Mouse (Mus musculus): ENCODE data around the gene Oprm1. TPM values are rescaled to one million over a fixed set of nuclear protein-coding genes. Genes with fewer than 3 reads are reported as not detected.
A peak's percentile ranks its signal among the peaks of the same experiment; 100 is the strongest.
"Not testable (repeated sequence)": the region's sequence is repeated elsewhere in the genome, so short reads cannot be mapped to it uniquely, and the experiment has no call there.

Gene Oprm1
- 1 to 10 TPM; 7.6 to 8.1 TPM for total RNA-seq (2021)
- long read RNA-seq, experiment 1, partial matches to known transcripts, result 0 of 2 reads
- long read RNA-seq, experiment 1, other reads (novel, unspliced or antisense), result 2 of 2 reads
- long read RNA-seq, experiment 2, partial matches to known transcripts, result 0 of 2 reads
- long read RNA-seq, experiment 2, other reads (novel, unspliced or antisense), result 2 of 2 reads

- intact Hi-C loops (cut with DNase I), result no loop called here
- no peak for DNase-seq (ENCODE audit: low spot score in 2 of 2)
Measured at GRCm38 (mm10) chr10:6758206-6758605, at the start of gene Oprm1. Oprm1 (plus strand) TSS chr10:6758506.

DNA sequence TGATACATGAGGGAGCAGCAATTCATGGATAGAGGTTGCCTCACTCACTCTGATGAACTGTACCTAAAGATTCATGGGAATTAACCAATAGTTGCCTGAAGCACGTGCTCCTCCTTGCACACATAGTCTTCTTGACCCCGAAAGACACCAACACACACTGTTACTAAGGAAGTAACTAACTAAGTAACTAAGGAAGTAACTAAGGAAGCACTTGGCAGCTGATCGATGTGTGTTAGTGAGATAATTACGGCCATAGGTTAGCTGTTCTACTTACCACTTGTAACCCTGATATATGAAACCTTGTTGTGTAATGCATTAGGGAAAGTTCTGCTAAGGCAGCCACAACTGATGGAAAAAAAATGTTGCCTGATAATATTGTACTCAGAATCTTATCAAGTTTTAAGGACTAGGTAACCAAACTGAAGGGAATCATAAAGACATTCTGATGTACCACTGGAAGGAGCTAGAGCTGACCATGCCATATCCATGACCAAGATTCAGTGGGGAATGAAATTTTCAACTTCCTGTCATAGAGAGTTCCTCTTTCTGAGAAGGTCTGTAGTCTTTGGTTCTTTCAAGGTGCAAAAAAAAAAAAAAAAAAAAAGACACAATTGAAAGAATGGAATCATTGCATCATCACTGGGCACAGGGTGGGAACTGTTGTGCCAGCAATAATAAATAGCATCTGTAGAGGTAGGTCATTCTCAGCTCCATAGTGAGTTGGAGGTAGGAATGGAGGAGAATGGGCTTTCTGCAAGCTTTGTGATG, 40.9 kb upstream of the Oprm1 start:
- DNase-seq (ENCODE audit: low spot score in 2 of 2), result no peak
- intact Hi-C loops (cut with DNase I), result no loop called here

GRCm38 (mm10) chr10:6723765-6724164, 34.5 kb upstream of the Oprm1 start:
- no peak for DNase-seq (ENCODE audit: low spot score in 2 of 2)
- intact Hi-C loops (cut with DNase I), result no loop called here

- intact Hi-C loops (cut with DNase I), result no loop called here
- no peak for DNase-seq (ENCODE audit: low spot score in 2 of 2)
Measured at GRCm38 (mm10) chr10:6728469-6728868, 29.8 kb upstream of the Oprm1 start.

GRCm38 (mm10) chr10:6753375-6753774, 4.9 kb upstream of the Oprm1 start:
- DNase-seq (ENCODE audit: low spot score in 2 of 2), result no peak
- intact Hi-C loops (cut with DNase I), result no loop called here

GRCm38 (mm10) chr10:6761287-6761811, 3.0 kb downstream of the Oprm1 start, which contains the start of gene Gm10945:
Gm10945 (minus strand) TSS chr10:6761761.
- no peak for DNase-seq (ENCODE audit: low spot score in 2 of 2)
- intact Hi-C loops (cut with DNase I), result no loop called here

DNA sequence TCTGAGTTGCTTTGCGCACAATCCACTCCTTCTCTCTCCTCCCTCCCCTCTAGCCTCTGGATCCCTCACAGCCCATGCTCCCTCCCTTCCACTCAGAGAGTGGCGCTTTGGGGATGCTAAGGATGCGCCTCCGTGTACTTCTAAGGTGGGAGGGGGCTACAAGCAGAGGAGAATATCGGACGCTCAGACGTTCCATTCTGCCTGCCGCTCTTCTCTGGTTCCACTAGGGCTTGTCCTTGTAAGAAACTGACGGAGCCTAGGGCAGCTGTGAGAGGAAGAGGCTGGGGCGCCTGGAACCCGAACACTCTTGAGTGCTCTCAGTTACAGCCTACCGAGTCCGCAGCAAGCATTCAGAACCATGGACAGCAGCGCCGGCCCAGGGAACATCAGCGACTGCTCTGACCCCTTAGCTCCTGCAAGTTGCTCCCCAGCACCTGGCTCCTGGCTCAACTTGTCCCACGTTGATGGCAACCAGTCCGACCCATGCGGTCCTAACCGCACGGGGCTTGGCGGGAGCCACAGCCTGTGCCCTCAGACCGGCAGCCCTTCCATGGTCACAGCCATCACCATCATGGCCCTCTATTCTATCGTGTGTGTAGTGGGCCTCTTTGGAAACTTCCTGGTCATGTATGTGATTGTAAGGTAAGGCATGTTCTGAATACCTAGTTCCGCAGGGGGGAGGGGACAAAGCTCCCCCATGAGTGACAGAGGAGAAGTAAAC, 30.4 kb downstream of the Oprm1 start:
- DNase-seq (ENCODE audit: low spot score in 2 of 2), result peak; percentile 5 to 18
- intact Hi-C loops (cut with DNase I), result loop anchor here (5.0 kb wide), 1 partner anchor 751 kb away; no protein-coding TSS in a partner anchor

DNA sequence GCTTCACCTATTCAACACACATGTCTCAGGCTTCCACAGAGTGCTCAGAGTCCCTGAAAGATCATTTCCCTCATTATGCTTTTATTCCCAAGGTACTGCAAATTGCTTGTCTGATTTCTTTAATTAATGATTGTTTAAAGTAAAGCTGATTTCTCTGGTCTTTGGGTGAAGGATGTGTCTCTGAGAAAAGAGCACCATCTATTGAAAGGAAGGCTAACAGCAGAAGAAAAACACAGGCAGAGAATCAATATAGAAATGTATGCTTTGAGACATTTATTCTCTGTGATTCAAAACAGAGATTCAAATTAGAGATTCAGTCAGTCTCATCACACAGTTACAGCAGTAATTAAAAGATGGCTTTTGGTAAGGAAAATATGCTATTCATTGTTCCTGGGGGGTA, 31.9 kb downstream of the Oprm1 start:
- no peak for DNase-seq (ENCODE audit: low spot score in 2 of 2)
- intact Hi-C loops (cut with DNase I), result no loop called here

GRCm38 (mm10) chr10:6820626-6821025, 62.3 kb downstream of the Oprm1 start:
- intact Hi-C loops (cut with DNase I), result no loop called here

DNA sequence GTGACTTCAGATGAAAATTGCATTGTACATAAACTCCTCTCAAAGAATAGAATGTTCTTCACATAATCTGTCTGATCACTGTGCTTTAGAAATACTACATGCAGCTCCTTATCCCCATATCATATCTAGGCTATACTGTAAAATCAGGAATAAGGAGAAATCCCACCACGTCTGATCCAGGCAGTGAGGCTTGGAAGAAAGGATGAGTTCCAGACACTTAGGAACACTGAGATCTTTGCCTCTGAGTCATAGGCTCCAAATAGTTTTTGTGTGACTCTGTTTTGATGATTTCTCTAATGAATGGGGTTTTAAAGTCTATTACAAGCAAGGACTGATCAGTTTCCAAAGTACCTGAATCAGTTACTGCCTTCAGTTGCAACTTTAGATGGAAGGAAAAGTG, 83.9 kb downstream of the Oprm1 start:
- peak in 1 of 2 experiments; percentile 3 for DNase-seq (ENCODE audit: low spot score in 2 of 2)
- intact Hi-C loops (cut with DNase I), result no loop called here

More at GRCm38 (mm10) chr10:6820626-6821025, 62.3 kb downstream of the Oprm1 start:
- no peak for DNase-seq (ENCODE audit: low spot score in 2 of 2)

- intact Hi-C loops (cut with DNase I), result no loop called here
- DNase-seq (ENCODE audit: low spot score in 2 of 2), result no peak
Measured at GRCm38 (mm10) chr10:6846283-6846682, 88.0 kb downstream of the Oprm1 start.

- DNase-seq (ENCODE audit: low spot score in 2 of 2), result no peak
- intact Hi-C loops (cut with DNase I), result no loop called here
Measured at GRCm38 (mm10) chr10:6848162-6848754, 90.0 kb downstream of the Oprm1 start.

DNA sequence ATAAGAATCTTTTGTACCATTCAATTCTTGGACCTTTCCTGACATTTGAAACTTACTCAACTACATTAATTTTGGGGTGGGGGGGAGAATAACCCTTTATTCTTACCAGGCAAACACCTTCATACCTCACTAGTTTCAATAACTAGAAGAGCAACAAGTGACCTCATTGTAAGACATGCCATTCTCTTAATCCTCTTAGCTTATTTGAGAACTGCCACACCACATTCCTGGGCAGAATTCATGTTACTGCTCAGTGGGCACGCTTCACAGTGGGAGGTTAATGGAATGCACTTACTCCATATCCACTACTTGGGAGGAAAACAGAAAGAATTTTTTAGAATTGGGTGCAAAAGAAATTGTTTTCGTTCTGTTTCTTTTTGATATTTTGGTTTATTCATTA, 90.5 kb downstream of the Oprm1 start:
- no peak for DNase-seq (ENCODE audit: low spot score in 2 of 2)
- intact Hi-C loops (cut with DNase I), result no loop called here

DNA sequence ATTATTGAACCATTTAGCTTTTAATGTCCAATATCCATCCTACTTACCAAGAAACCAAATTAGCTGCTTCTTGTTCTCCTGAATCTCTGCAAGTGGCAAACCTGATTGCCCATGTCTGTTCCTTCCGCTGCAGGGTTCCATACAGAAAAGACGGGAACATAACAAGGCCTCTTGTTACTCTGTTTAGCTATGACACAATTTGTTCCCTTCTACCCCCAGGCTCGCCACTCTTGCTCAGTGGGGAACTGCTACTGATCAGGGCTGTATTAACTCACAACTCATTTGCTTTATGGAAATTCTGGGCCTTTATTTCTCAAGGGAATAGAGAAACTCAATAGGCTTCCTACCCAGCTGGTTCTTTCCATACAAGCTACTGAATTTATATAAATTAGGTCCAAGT, 97.5 kb downstream of the Oprm1 start:
- intact Hi-C loops (cut with DNase I), result no loop called here
- no peak for DNase-seq (ENCODE audit: low spot score in 2 of 2)

- intact Hi-C loops (cut with DNase I), result no loop called here
- DNase-seq (ENCODE audit: low spot score in 2 of 2), result no peak
Measured at GRCm38 (mm10) chr10:6871418-6872072, 113.2 kb downstream of the Oprm1 start.

GRCm38 (mm10) chr10:6873917-6874316, 115.6 kb downstream of the Oprm1 start:
- DNase-seq (ENCODE audit: low spot score in 2 of 2), result no peak
- intact Hi-C loops (cut with DNase I), result no loop called here

- intact Hi-C loops (cut with DNase I), result no loop called here
- no peak for DNase-seq (ENCODE audit: low spot score in 2 of 2)
Measured at GRCm38 (mm10) chr10:6878276-6878881, 120.1 kb downstream of the Oprm1 start.

DNA sequence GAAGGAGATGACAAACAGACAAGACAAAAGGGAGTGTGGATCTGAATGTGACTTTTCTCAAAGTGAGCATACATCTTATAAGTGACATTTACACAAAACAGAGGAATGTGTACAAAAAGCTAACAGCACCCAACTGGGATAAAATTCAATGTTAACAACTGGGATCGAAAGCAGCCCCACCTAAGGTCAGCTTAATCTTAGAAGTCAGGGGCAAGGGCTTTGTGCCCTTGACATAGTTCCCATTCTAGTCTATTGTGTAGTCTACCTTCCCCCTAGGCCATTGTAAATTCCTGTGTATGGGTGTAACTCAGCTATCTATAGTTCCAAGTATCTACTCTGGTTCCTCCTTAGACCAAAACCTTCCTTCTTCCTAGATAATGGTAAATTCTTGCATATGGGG, 123.7 kb downstream of the Oprm1 start:
- DNase-seq (ENCODE audit: low spot score in 2 of 2), result not testable (repeated sequence)
- intact Hi-C loops (cut with DNase I), result loop anchor here (10.0 kb wide), 1 partner anchor 243 kb away; no protein-coding TSS in a partner anchor

DNA sequence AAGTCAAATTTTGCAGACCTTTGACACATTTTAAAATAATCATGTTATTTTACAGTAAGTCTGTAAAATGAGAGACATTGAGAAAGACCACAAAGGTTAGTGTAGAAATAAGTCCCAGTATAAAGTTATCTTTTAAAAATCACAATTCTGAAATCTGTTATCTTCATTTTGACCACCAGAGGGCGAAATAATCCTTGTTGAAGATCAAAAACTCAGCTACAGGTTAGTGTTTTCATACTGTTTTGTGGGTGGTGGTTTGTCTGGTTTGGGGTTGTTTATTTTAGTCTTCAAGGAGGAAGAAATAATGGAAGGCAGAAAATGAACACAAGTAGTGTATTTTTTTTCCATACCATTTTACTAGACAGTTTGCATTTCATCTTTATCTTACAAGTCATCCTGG, 127.2 kb downstream of the Oprm1 start:
- DNase-seq (ENCODE audit: low spot score in 2 of 2), result peak; percentile 29 to 81
- intact Hi-C loops (cut with DNase I), result loop anchor here (5.0 to 10.0 kb wide), 3 partner anchors 92 to 239 kb away; no protein-coding TSS in a partner anchor

Data from left cerebral cortex, postnatal 14 days (tissue).